ENCODE assay signal across 16 mouse cellular contexts in genomic region chr19:55732499-55732898, GRCm38 (mm10). TPM values are rescaled to one million over a fixed set of nuclear protein-coding genes. Genes with fewer than 3 reads are reported as not detected.
DNase-seq lines count a peak whose midpoint lies in the region; ATAC-seq lines count a peak whose summit lies in the region.
"Had no signal": no experiment of that assay in that cellular context is flagged by ENCODE, and none has a peak within 500 bp of the region (broad histone marks: within the 10 kb centered on the region; RNA-seq: fewer than 3 reads in every experiment).

No protein-coding gene starts in this region.

- no peaks in the 10 kb centered on the region for H3K27me3 ChIP-seq in heart, embryonic 10.5 days (ENCODE audit: insufficient read depth, poor library complexity, severe bottlenecking)
- H3K27me3 ChIP-seq in intestine, embryonic 15.5 days (replicated peaks) = no peaks in the 10 kb centered on the region
- no peaks in the 10 kb centered on the region for H3K27me3 ChIP-seq in liver, embryonic 16.5 days (ENCODE audit: control insufficient read depth, insufficient read depth, low read depth, low read length)

- no peak overlapping the region for H3K9ac ChIP-seq in intestine, embryonic 15.5 days
- no peak overlapping the region for H3K9ac ChIP-seq in liver, embryonic 16.5 days (ENCODE audit: low read depth, low read length)

- H3K4me3 ChIP-seq in heart, embryonic 10.5 days = no peak overlapping the region
- H3K4me3 ChIP-seq in intestine, embryonic 15.5 days (replicated peaks) = no peak overlapping the region
- H3K4me3 ChIP-seq in liver, embryonic 16.5 days (ENCODE audit: low read depth, low read length) = no peak overlapping the region

- no peaks in the 10 kb centered on the region for H3K9me3 ChIP-seq in heart, embryonic 10.5 days
- no peaks in the 10 kb centered on the region for H3K9me3 ChIP-seq in intestine, embryonic 15.5 days
- no peaks in the 10 kb centered on the region for H3K9me3 ChIP-seq in liver, embryonic 16.5 days (replicated peaks; ENCODE audit: control insufficient read depth, low read length)

- no peaks in the 10 kb centered on the region for H3K36me3 ChIP-seq in heart, embryonic 10.5 days
- H3K36me3 ChIP-seq in intestine, embryonic 15.5 days = no peaks in the 10 kb centered on the region
- no peaks in the 10 kb centered on the region for H3K36me3 ChIP-seq in liver, embryonic 16.5 days (ENCODE audit: control insufficient read depth, insufficient read depth)

- 40% methylated on average over 6 of the region's 6 CpGs for WGBS in heart, embryonic 10.5 days
- 40% methylated on average over 6 of the region's 6 CpGs for WGBS in intestine, embryonic 15.5 days
- 20% methylated on average over 6 of the region's 6 CpGs for WGBS in liver, embryonic 16.5 days (ENCODE audit: insufficient replicate concordance)

- DNase-seq in heart, embryonic 10.5 days (ENCODE audit: low spot score) = peak; percentile 88
- no peak for DNase-seq in heart, postnatal 4 days
- DNase-seq in ES-CJ7 (ENCODE audit: low read depth, low spot score) = peak; percentile 64
- DNase-seq in thymus, postnatal 4 days = no peak
- no peak for DNase-seq in right cerebral cortex, postnatal 25 days
- no peak for DNase-seq in gastrocnemius, adult 8-10 months (ENCODE audit: low spot score in 2 of 2)
- DNase-seq: cerebellum, adult 11 months; heart, adult 11 months; heart, postnatal 14 days; kidney, postnatal 36 days; layer of hippocampus, postnatal 36 days; lung, postnatal 14 days; midbrain, embryonic 14.5 days had no signal

- H3K4me2 ChIP-seq in intestine, embryonic 15.5 days (replicated peaks) = 0 out of 2 replicates have a peak overlapping the region, but pooled peaks have one; percentile 14
- H3K4me2 ChIP-seq in liver, embryonic 16.5 days (ENCODE audit: low read depth, low read length) = no peak overlapping the region

- 0 out of 2 replicates have a peak overlapping the region, but pooled peaks have one; percentile 29 for H3K27ac ChIP-seq in heart, embryonic 10.5 days
- H3K27ac ChIP-seq in intestine, embryonic 15.5 days = peak overlapping the region; percentile 87
- no peak overlapping the region for H3K27ac ChIP-seq in liver, embryonic 16.5 days (ENCODE audit: low read length)

- peak; percentile 90 for ATAC-seq in intestine, embryonic 15.5 days
- ATAC-seq in liver, embryonic 16.5 days (ENCODE audit: low read depth) = peak; percentile 32; the same call in 1 of the 2 replicates
- ATAC-seq: activated CD4-positive, CD25-positive, alpha-beta regulatory T cell, adult 4 months had no signal

- peaks cover 9% of the 10 kb centered on the region for H3K4me1 ChIP-seq in heart, embryonic 10.5 days
- H3K4me1 ChIP-seq in intestine, embryonic 15.5 days (replicated peaks) = peaks cover 9% of the 10 kb centered on the region
- no peaks in the 10 kb centered on the region; the same call in 1 of the 2 replicates for H3K4me1 ChIP-seq in liver, embryonic 16.5 days (ENCODE audit: control insufficient read depth, low read depth, low read length)

RNA-seq across cellular contexts. Expression of gene Tcf7l2, which starts 9.1 kb away (rescaled TPM):
- 53.2 and 61.8 TPM in 2 replicates for polyA plus RNA-seq in heart, embryonic 10.5 days (2016; fragmentation: Nextera tagmentation; extraction: Ambion mirVana)
- total RNA-seq in heart, postnatal 4 days (2021) = 10 to 100 TPM; 24.6 to 28.6 TPM
- 65.0 and 78.9 TPM in 2 replicates for polyA plus RNA-seq in intestine, embryonic 15.5 days (2015; fragmentation: Nextera tagmentation; extraction: Ambion mirVana)
- polyA plus RNA-seq in liver, embryonic 16.5 days (2015; fragmentation: Nextera tagmentation; extraction: Ambion mirVana) = 16.5 and 20.7 TPM in 2 replicates
- total RNA-seq in gastrocnemius, adult 8-10 months (2022) = 10 to 100 TPM in 1 of 4 experiments, 1 to 10 TPM in 3; 5.7 to 10.7 (median 7.7) TPM

Comparison
In these comparisons a context has a peak if more than half of its experiments do, and no peak if none do; other contexts are left out.
1. DNase-seq: peak in heart, embryonic 10.5 days (single experiment) and ES-CJ7 (single experiment); none in heart, postnatal 4 days (single experiment), thymus, postnatal 4 days (single experiment), right cerebral cortex, postnatal 25 days (single experiment) and gastrocnemius, adult 8-10 months (0 of 2).